Mouse (Mus musculus) CH12.LX (cell line): ENCODE measurements around the gene Nsg2. TPM values are rescaled to one million over a fixed set of nuclear protein-coding genes. Genes with fewer than 3 reads are reported as not detected.

Experiments used
- DNase-seq: peaks from one replicate; pipeline ENCODE4 v3.0.0-alpha.2; 2013; ENCODE audit errors: extremely low read depth
- H3K27ac ChIP-seq: 2 replicates; pipeline ENCODE4 v1.5.1; 2012; ENCODE audit warnings: low read depth, mild to moderate bottlenecking, control low read depth, moderate library complexity; ENCODE audit not compliant: insufficient read depth
- H3K27me3 ChIP-seq: replicated peaks from 2 replicates; pipeline ENCODE3; 2012; ENCODE audit warnings: inconsistent platforms
- H3K36me3 ChIP-seq, 2 experiments: replicated peaks in 1 of 2; 2 replicates each; pipeline versions ENCODE3 to v1.6.1; 2012; ENCODE audit warnings: inconsistent platforms in 1 of 2, low read length in 1 of 2, mild to moderate bottlenecking in 1 of 2, mixed read lengths in 1 of 2, moderate library complexity in 1 of 2; ENCODE audit not compliant: control insufficient read depth in 1 of 2, insufficient read depth in 1 of 2
- H3K4me1 ChIP-seq, 2 experiments: 2 replicates each; pipeline ENCODE4 v1.6.1; 2012; ENCODE audit warnings: inconsistent platforms in 1 of 2, moderate library complexity in 1 of 2; ENCODE audit not compliant: insufficient read depth in 2 of 2, control insufficient read depth in 1 of 2
- H3K4me2 ChIP-seq: 2 replicates; pipeline ENCODE4 v1.6.1; 2012; ENCODE audit warnings: low read depth, mild to moderate bottlenecking, control low read depth; ENCODE audit not compliant: poor library complexity, insufficient read depth, severe bottlenecking
- H3K4me3 ChIP-seq, 3 experiments: fragments of 150-350 bp in 1 of 3; sonication (generic) in 1 of 3; replicated peaks in 1 of 3; 2 replicates each; pipeline versions ENCODE3 to v1.5.1; 2011 to 2012; ENCODE audit warnings: low read depth in 2 of 3, low read length in 2 of 3, mild to moderate bottlenecking in 2 of 3, moderate library complexity in 2 of 3, control low read depth in 1 of 3, improper control_type of control experiment in 1 of 3, inconsistent platforms in 1 of 3, mixed read lengths in 1 of 3; ENCODE audit not compliant: poor library complexity in 1 of 3
- H3K79me2 ChIP-seq: replicated peaks from 2 replicates; pipeline ENCODE4 v1.6.1; 2012; ENCODE audit warnings: mild to moderate bottlenecking, moderate library complexity; ENCODE audit not compliant: control insufficient read depth, poor library complexity, insufficient read depth, severe bottlenecking; ENCODE audit errors: extremely low read depth
- H3K9ac ChIP-seq: 2 replicates; pipeline ENCODE4 v1.6.1; 2012; ENCODE audit warnings: low read depth, mild to moderate bottlenecking, control low read depth, moderate library complexity; ENCODE audit not compliant: insufficient read depth
- H3K9me3 ChIP-seq: replicated peaks from 2 replicates; pipeline ENCODE3; 2012; ENCODE audit warnings: low read length, inconsistent platforms, mixed read lengths
- BHLHE40 ChIP-seq: IDR thresholded peaks from 2 replicates; pipeline ENCODE4 v1.6.1; 2011; ENCODE audit warnings: mild to moderate bottlenecking, low read depth, low read length, improper control_type of control experiment
- CHD1 ChIP-seq: IDR thresholded peaks from 2 replicates; pipeline ENCODE4 v1.6.1; 2012; ENCODE audit warnings: low read depth, low read length, improper control_type of control experiment, inconsistent platforms
- E2F4 ChIP-seq: IDR thresholded peaks from 2 replicates; pipeline ENCODE4 v1.6.1; 2011; ENCODE audit warnings: low read depth, low read length, improper control_type of control experiment; ENCODE audit not compliant: insufficient replicate concordance
- EP300 ChIP-seq: IDR thresholded peaks from 2 replicates; pipeline ENCODE4 v1.6.1; 2011; ENCODE audit warnings: low read length, improper control_type of control experiment
- ETS1 ChIP-seq: conservative IDR thresholded peaks from 2 replicates; pipeline ENCODE4 v1.6.1; 2012; ENCODE audit warnings: low read depth, mild to moderate bottlenecking, inconsistent platforms, low read length, improper control_type of control experiment, moderate library complexity
- GABPA ChIP-seq: IDR thresholded peaks from 2 replicates; pipeline ENCODE4 v1.6.1; 2012; ENCODE audit warnings: low read depth, low read length, improper control_type of control experiment, inconsistent platforms; ENCODE audit not compliant: insufficient replicate concordance
- JUND ChIP-seq: conservative IDR thresholded peaks from 2 replicates; pipeline ENCODE4 v1.6.1; 2011; ENCODE audit warnings: low read depth, low read length, improper control_type of control experiment
- MEF2A ChIP-seq: IDR thresholded peaks from 2 replicates; pipeline ENCODE4 v1.6.1; 2014; ENCODE audit warnings: low read depth, mild to moderate bottlenecking, inconsistent platforms, low read length, improper control_type of control experiment, borderline replicate concordance
- POLR2A ChIP-seq: IDR thresholded peaks from 2 replicates; pipeline ENCODE4 v1.6.1; 2011; ENCODE audit warnings: low read depth, mild to moderate bottlenecking, improper control_type of control experiment, low read length
- POLR2AphosphoS2 ChIP-seq: IDR thresholded peaks from 2 replicates; pipeline ENCODE4 v1.6.1; 2011; ENCODE audit warnings: low read depth, low read length, improper control_type of control experiment
- TBP ChIP-seq: conservative IDR thresholded peaks from 2 replicates; pipeline ENCODE4 v1.6.1; 2011; ENCODE audit warnings: low read depth, low read length, improper control_type of control experiment
- UBTF ChIP-seq: IDR thresholded peaks from 2 replicates; pipeline ENCODE4 v1.6.1; 2012; ENCODE audit warnings: low read depth, mild to moderate bottlenecking, inconsistent platforms, low read length, improper control_type of control experiment, moderate library complexity
- ZC3H11A ChIP-seq: IDR thresholded peaks from 2 replicates; pipeline ENCODE4 v1.6.1; 2012; ENCODE audit warnings: low read depth, mild to moderate bottlenecking, inconsistent platforms, low read length, improper control_type of control experiment
- ZKSCAN1 ChIP-seq: IDR thresholded peaks from 2 replicates; pipeline ENCODE4 v1.6.1; 2012; ENCODE audit warnings: low read depth, inconsistent platforms, low read length, improper control_type of control experiment, borderline replicate concordance
- ZNF384 ChIP-seq: IDR thresholded peaks from 2 replicates; pipeline ENCODE4 v1.6.1; 2012; ENCODE audit warnings: low read depth, low read length, improper control_type of control experiment, inconsistent platforms
- dilution Hi-C: fragments of 300-500 bp; cut with MboI; formaldehyde crosslinking; loops from 2 replicates; pipeline ENCODE4 v1.14.3; 2020; ENCODE audit warnings: low sequenced_read_pairs; ENCODE audit not compliant: extremely low pct_unique_long_range_greater_than_20kb, extremely low pct_ligation_motif_present
- in situ Hi-C: fragments of 300-500 bp; cut with MboI; formaldehyde crosslinking; loops from 3 replicates; pipeline ENCODE4 v1.14.3; 2019; ENCODE audit warnings: low sequenced_read_pairs, low pct_ligation_motif_present, low pct_unique_long_range_greater_than_20kb, mixed read lengths
- polyA plus RNA-seq: library from polyadenylated mRNA; unstranded; fragments of >175 nt; gene quantifications from 2 replicates; pipeline ENCODE4 v1.2.1, GENCODE M21; 2012; ENCODE audit warnings: low read depth; ENCODE audit not compliant: insufficient read length
- total RNA-seq, 2 experiments: library from RNA; depleted of rRNA; stranded (reverse); fragments of 300-350 nt in 1 of 2; fragments of >200 nt in 1 of 2; gene quantifications; 2 replicates each; pipeline ENCODE4 v1.2.3; 2012 to 2014

Gene Nsg2
- total and polyA plus RNA-seq, 3 experiments: 2.8 to 7.5 (median 7.4) TPM

DNA sequence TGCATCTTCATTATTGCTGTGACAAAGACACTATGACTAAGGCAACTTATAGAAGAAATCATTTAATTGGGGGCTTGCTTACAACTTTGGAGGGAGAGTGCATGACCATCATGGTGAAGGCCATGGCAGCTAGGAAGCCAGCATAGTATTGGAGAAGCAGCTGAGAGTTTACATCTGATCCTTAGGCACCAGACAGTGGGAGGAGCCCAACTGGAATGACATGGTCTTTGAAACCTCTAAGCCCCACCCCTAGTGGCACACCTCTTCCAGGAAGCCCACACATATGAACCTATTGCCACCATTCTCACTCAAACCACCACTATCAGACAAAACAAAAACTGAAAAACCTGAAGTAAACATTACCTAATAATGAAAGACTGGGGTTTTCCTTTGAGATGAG is 40.2 kb upstream of the Nsg2 start:
- H3K79me2 ChIP-seq: no peaks in the 10 kb centered on the region
- TF ChIP-seq EP300 (no peak), ZKSCAN1 (no peak), ETS1 (no peak), POLR2AphosphoS2 (no peak), TBP (no peak), UBTF (no peak), ZNF384 (no peak), BHLHE40 (no peak)
- no peak overlapping the region for H3K27ac ChIP-seq
- peaks cover 0 to 14% of the 10 kb centered on the region in 2 experiments; a peak in 3 of 4 replicates for H3K4me1 ChIP-seq
- no peaks in the 10 kb centered on the region for H3K27me3 ChIP-seq
- in situ Hi-C loops: no loop called here
- H3K4me2 ChIP-seq: no peak overlapping the region
- no peaks in the 10 kb centered on the region for H3K9me3 ChIP-seq
- H3K36me3 ChIP-seq: no peaks in the 10 kb centered on the region
- no peak for DNase-seq
- no peak overlapping the region for H3K4me3 ChIP-seq
- dilution Hi-C loops: no loop called here
- H3K9ac ChIP-seq: no peak overlapping the region

DNA sequence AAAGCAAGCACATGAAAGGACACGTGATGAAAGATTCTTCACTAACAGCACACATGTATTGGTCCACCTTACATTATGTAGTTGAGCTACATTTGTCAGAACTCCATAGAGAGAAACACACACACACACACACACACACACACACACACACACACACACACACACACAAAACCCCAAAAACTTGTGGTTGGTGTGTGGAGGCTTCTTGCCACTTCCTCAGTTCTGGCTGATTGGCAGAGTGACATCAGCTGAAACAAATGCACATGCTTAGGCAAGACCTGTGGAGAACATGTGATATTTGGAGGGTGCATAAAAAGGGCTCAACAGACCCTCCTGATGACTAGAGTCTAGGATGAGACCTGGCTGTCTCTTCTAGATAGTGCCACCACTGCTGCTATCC is 36.3 kb upstream of the Nsg2 start:
- H3K4me2 ChIP-seq: no peak overlapping the region
- dilution Hi-C loops: no loop called here
- H3K9me3 ChIP-seq: peaks cover 5% of the 10 kb centered on the region
- no peaks in the 10 kb centered on the region for H3K36me3 ChIP-seq
- no peak overlapping the region for H3K9ac ChIP-seq
- in situ Hi-C loops: no loop called here
- H3K4me3 ChIP-seq: no peak overlapping the region
- H3K27ac ChIP-seq: no peak overlapping the region
- H3K4me1 ChIP-seq: no peaks in the 10 kb centered on the region; a peak in 1 of 4 replicates
- no peaks in the 10 kb centered on the region for H3K27me3 ChIP-seq
- DNase-seq: no peak
- no peaks in the 10 kb centered on the region for H3K79me2 ChIP-seq
- TF ChIP-seq POLR2AphosphoS2 (no peak), ZC3H11A (no peak), CHD1 (no peak), GABPA (no peak), MEF2A (no peak), E2F4 (no peak), JUND (no peak), ETS1 (no peak), POLR2A (no peak)
